Mouse (Mus musculus): Measurements from ENCODE around the gene Iqsec1. TPM values are rescaled to one million over a fixed set of nuclear protein-coding genes. Genes with fewer than 3 reads are reported as not detected.
A peak's percentile ranks its signal among the peaks of the same experiment; 100 is the strongest.

The Iqsec1 gene
- total and polyA plus RNA-seq, 2 experiments from 2014 or later = 21.8 to 103 TPM

DNA sequence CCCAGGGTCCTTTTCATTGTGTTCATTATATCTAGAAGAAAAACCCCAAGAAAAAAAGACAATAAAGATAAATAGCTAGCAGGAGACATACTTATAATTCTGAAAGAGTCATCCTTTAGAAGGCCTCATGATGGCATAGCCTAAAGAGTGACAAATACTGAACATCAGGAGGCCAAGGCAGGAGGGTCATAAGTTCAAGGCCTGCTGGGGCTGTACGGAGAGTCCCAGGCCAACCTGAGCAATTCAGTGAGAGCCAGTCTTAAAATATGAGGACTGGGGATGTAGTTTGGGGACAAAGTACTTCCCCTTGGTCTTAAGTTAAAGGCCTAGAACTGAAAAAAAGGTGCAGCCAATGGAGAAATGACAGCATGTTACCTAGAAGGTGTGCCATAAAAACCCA, 301.7 kb downstream of the Iqsec1 start:
- Histone ChIP-seq H3K9me3 (ENCODE audit: low read length) (no peaks in the 10 kb centered on the region), H3K4me2 (ENCODE audit: low read depth) (no peak overlapping the region), H3K27me3 (ENCODE audit: insufficient read depth, low read length) (no peaks in the 10 kb centered on the region), H3K36me3 (ENCODE audit: insufficient read depth) (peaks cover 23% of the 10 kb centered on the region), H3K4me3 (ENCODE audit: low read depth, low read length) (no peak overlapping the region), H3K9ac (no peak overlapping the region), H3K4me1 (ENCODE audit: insufficient read depth) (0 out of 2 replicates have a peak, but pooled peaks cover 3% of the 10 kb centered on the region), H3K27ac (ENCODE audit: low read depth, low read length) (no peak overlapping the region)
- WGBS = 81% methylated on average over 1 of the region's 1 CpGs
- no peak for TF ChIP-seq CTCF (IDR thresholded peaks at IDR 0.05; ENCODE audit: low read depth)
- DNase-seq (no peak), ATAC-seq (no peak)

DNA sequence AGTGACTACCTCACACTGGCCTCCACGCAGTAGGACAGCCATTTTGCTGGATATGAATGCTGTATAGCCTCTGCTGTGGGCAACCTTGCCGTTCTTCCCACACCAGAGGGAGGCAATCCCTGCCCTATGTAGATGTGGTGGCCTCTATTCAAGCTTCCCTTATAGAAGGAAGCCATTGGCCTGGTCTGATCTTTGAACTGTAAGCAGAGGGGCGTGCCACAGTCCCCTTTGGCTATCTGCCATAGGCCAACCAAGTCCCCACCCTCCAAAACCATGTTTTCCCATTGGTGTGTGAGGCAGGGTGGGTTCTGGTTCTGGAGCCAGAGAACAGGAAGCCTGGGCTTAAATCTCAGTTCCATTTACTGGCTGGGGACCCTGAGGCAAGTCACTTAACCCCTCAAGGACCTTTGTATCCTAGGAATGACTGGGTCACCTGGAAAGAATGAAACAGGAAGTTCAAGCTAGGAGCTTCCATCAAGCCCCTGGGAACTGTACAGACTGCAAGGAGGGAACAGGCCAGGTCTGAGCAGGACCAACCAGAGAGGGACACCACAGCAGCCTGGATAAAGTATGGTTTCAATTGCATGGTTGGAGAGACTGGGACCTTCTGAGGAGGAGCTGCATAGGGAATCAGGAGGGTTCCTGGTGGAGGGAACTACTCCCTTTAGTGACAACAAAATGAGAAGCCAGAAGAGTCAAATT, 304.5 kb downstream of the Iqsec1 start:
- ATAC-seq = no peak
- WGBS = 82% methylated on average over 3 of the region's 3 CpGs
- no peak for TF ChIP-seq CTCF (IDR thresholded peaks at IDR 0.05; ENCODE audit: low read depth)

DNA sequence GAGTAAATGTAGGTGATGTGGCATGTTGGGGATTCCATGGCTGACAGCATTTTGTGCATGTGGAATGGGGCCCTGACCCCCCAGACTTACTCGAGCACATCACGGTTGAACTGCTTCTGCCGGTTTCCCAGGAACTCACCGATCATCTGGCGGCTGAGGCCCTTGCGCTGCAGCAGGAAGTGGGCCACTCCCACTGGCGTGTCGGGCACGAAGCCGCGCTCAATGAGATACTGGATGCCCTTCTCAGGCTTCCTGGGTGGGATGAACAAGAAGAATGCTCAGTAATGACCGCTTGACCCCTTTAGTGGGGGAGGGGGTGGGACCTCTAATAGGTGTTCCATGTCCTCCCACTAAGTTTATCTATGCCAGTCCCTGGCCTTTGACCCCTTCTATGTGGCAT, 308.1 kb downstream of the Iqsec1 start:
- WGBS = 87% methylated on average over 12 of the region's 12 CpGs
- 0 out of 2 replicates have a peak, but pooled peaks cover 3% of the 10 kb centered on the region for H3K4me1 ChIP-seq (ENCODE audit: insufficient read depth)
- H3K27me3 ChIP-seq (ENCODE audit: insufficient read depth, low read length) = no peaks in the 10 kb centered on the region
- no peaks in the 10 kb centered on the region for H3K9me3 ChIP-seq (ENCODE audit: low read length)
- DNase-seq = no peak
- no peak overlapping the region for H3K9ac ChIP-seq
- no peak overlapping the region for H3K4me2 ChIP-seq (ENCODE audit: low read depth)
- peaks cover 47% of the 10 kb centered on the region for H3K36me3 ChIP-seq (ENCODE audit: insufficient read depth)
- TF ChIP-seq CTCF (IDR thresholded peaks at IDR 0.05; ENCODE audit: low read depth) = no peak
- no peak overlapping the region for H3K27ac ChIP-seq (ENCODE audit: low read depth, low read length)
- no peak for ATAC-seq
- no peak overlapping the region for H3K4me3 ChIP-seq (ENCODE audit: low read depth, low read length)

More for the DNA sequence above, 304.5 kb downstream of the Iqsec1 start:
- Histone ChIP-seq H3K9me3 (ENCODE audit: low read length) (no peaks in the 10 kb centered on the region), H3K27me3 (ENCODE audit: insufficient read depth, low read length) (no peaks in the 10 kb centered on the region), H3K4me3 (ENCODE audit: low read depth, low read length) (no peak overlapping the region), H3K36me3 (ENCODE audit: insufficient read depth) (peaks cover 21% of the 10 kb centered on the region), H3K4me1 (ENCODE audit: insufficient read depth) (0 out of 2 replicates have a peak, but pooled peaks cover 3% of the 10 kb centered on the region), H3K9ac (no peak overlapping the region), H3K4me2 (ENCODE audit: low read depth) (no peak overlapping the region), H3K27ac (ENCODE audit: low read depth, low read length) (no peak overlapping the region)
- DNase-seq = no peak

DNA sequence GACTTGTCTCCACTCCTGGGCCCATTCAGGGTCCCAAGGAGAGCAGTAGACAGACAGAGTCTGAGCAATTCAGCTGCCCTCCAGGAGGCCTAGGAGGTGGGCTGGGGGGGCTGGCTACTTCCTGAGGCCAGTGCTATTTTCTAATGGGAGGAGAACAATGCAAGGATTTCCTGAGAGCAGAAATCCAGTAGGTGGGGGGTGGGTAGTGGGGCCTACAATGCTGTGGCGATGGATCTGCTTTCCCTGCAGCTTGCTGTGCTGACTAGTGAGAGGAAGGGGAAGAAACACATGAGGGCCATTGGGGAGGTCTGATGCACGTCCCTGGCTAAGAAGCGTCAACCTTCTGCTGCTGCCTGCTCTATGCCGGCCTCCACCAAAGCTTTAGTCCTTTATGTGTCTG, 309.7 kb downstream of the Iqsec1 start:
- Histone ChIP-seq H3K27me3 (ENCODE audit: insufficient read depth, low read length) (no peaks in the 10 kb centered on the region), H3K4me1 (ENCODE audit: insufficient read depth) (no peaks in the 10 kb centered on the region), H3K4me3 (ENCODE audit: low read depth, low read length) (no peak overlapping the region), H3K9me3 (ENCODE audit: low read length) (no peaks in the 10 kb centered on the region), H3K9ac (no peak overlapping the region), H3K4me2 (ENCODE audit: low read depth) (no peak overlapping the region), H3K27ac (ENCODE audit: low read depth, low read length) (no peak overlapping the region), H3K36me3 (ENCODE audit: insufficient read depth) (peaks cover 47% of the 10 kb centered on the region)
- ATAC-seq (0 out of 2 replicates have a peak, but pooled peaks have one; percentile 16), DNase-seq (no peak)
- 49% methylated on average over 4 of the region's 4 CpGs for WGBS
- no peak for TF ChIP-seq CTCF (IDR thresholded peaks at IDR 0.05; ENCODE audit: low read depth)

DNA sequence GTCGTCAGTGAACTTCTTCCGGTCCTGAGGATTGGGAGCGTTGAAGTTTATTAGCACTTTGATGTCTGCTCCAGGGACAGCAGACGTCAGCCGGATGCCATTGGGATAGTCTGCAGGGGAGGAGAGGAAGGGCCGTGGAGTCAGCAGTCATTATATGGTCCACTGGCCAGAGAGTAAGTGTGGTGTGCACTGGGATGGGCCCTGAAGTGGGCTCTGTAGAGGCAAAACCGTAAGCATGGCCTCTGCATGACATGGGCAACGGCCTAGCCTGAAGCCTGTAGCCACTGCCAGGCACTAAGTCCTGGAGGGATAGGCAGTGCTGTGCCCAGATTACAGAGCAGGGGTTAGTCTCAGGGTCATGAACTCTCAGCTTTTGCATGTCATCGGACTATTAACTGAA, 319.8 kb downstream of the Iqsec1 start:
- H3K36me3 ChIP-seq (ENCODE audit: insufficient read depth) = peaks cover 81% of the 10 kb centered on the region
- no peak for ATAC-seq
- no peaks in the 10 kb centered on the region for H3K4me1 ChIP-seq (ENCODE audit: insufficient read depth)
- H3K4me2 ChIP-seq (ENCODE audit: low read depth) = no peak overlapping the region
- H3K4me3 ChIP-seq (ENCODE audit: low read depth, low read length) = no peak overlapping the region
- no peak overlapping the region for H3K9ac ChIP-seq
- H3K27ac ChIP-seq (ENCODE audit: low read depth, low read length) = no peak overlapping the region
- WGBS = 90% methylated on average over 9 of the region's 9 CpGs
- H3K27me3 ChIP-seq (ENCODE audit: insufficient read depth, low read length) = no peaks in the 10 kb centered on the region
- no peak for DNase-seq
- H3K9me3 ChIP-seq (ENCODE audit: low read length) = no peaks in the 10 kb centered on the region
- TF ChIP-seq CTCF (IDR thresholded peaks at IDR 0.05; ENCODE audit: low read depth) = no peak

DNA sequence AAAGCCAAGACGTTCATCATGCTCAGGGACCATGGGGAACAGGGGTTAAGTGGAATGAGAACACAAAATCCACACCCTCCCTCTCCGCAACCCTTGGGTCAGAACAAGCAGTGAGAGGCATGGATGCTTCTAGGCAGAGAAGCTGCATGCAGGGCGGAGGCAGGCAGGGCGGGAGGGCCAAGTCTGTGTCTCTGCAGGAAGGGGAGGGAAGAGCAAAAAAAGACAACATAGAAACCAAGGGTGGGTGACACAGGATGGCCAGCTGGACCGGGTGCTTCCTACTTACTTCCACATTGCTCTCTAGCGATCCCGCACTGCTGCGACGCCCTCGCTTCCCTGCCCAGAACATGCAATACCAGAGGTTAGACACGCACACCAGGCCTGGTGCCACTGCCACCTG, 324.7 kb downstream of the Iqsec1 start:
- Histone ChIP-seq H3K9ac (no peak overlapping the region), H3K4me3 (ENCODE audit: low read depth, low read length) (no peak overlapping the region), H3K4me1 (ENCODE audit: insufficient read depth) (no peaks in the 10 kb centered on the region), H3K9me3 (ENCODE audit: low read length) (no peaks in the 10 kb centered on the region), H3K27ac (ENCODE audit: low read depth, low read length) (no peak overlapping the region), H3K27me3 (ENCODE audit: insufficient read depth, low read length) (no peaks in the 10 kb centered on the region), H3K36me3 (ENCODE audit: insufficient read depth) (peaks cover 68% of the 10 kb centered on the region), H3K4me2 (ENCODE audit: low read depth) (no peak overlapping the region)
- TF ChIP-seq CTCF (IDR thresholded peaks at IDR 0.05; ENCODE audit: low read depth) = no peak
- DNase-seq (no peak), ATAC-seq (no peak)
- WGBS = 85% methylated on average over 11 of the region's 11 CpGs

DNA sequence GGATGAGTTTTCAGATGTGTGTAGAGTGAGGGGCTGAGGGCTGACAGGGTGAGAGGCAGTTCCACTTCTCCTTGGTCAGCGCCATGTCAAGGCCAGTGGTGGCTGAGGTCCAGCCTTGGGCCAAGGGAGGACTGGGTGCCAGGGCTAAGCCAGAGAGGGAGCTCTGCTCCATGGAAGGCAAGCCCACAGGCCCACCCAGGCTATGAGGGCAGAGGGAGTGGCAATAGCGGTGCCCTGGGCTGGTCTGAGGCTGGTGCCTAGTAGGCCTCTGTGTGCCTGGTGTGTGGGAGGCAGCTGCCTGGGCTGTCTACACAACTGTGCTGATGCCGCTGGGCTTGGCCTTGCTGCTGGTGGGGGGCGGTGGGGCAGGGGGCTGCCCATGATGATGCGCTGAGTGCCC, 326.3 kb downstream of the Iqsec1 start:
- no peaks in the 10 kb centered on the region for H3K9me3 ChIP-seq (ENCODE audit: low read length)
- no peaks in the 10 kb centered on the region for H3K27me3 ChIP-seq (ENCODE audit: insufficient read depth, low read length)
- H3K9ac ChIP-seq = no peak overlapping the region
- WGBS = 96% methylated on average over 5 of the region's 5 CpGs
- peaks cover 53% of the 10 kb centered on the region for H3K36me3 ChIP-seq (ENCODE audit: insufficient read depth)
- DNase-seq = no peak
- H3K4me3 ChIP-seq (ENCODE audit: low read depth, low read length) = no peak overlapping the region
- H3K27ac ChIP-seq (ENCODE audit: low read depth, low read length) = no peak overlapping the region
- H3K4me1 ChIP-seq (ENCODE audit: insufficient read depth) = no peaks in the 10 kb centered on the region
- ATAC-seq = peak; percentile 5; the same call in 1 of the 2 replicates
- H3K4me2 ChIP-seq (ENCODE audit: low read depth) = no peak overlapping the region
- no peak for TF ChIP-seq CTCF (IDR thresholded peaks at IDR 0.05; ENCODE audit: low read depth)

All from forebrain, postnatal 0 days (tissue).